Mouse (Mus musculus): ENCODE results near the gene Selenoi.
A peak's percentile ranks its signal among the peaks of the same experiment; 100 is the strongest.
"Not testable (repeated sequence)": the region's sequence is repeated elsewhere in the genome, so short reads cannot be mapped to it uniquely, and the experiment has no call there.

The Selenoi gene

DNA sequence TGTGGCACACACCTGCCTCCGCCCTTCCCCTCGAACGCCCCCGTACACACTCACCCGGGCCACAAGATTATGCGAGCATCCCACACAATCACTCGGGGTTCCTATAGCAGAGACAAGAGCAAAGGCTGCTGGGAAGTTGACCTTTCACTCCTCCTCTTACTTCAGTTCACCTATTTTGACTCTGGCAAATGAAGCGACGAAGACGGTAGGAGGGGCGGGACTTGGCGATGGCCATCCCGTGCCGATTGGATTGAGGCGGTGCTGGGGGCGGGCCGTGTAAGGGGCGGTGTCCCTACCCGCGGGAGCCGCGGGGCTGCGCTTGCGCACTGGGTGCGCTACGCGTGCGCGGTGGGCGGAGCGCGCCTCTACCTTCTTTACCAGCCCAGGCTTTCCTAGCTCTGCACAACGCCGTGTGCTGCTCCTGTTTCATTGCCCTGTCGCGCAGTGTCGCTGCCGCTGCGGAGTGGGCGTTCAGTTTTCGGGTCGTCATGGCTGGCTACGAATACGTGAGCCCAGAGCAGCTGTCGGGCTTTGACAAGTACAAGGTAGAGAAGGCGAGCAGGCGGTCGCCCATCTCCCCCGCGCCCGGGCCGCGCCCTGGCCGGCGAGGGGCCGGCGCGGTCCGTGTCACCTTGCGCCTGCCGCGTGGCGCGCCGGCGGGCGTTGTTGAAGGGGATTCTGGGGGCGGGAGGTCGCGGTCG, at the start of gene Selenoi:
Gene Selenoi, plus strand, starts transcription at position 311 of the 701 bp plus-strand sequence.
- peak; percentile 98 for DNase-seq (ENCODE audit: low read depth, low spot score)

DNA sequence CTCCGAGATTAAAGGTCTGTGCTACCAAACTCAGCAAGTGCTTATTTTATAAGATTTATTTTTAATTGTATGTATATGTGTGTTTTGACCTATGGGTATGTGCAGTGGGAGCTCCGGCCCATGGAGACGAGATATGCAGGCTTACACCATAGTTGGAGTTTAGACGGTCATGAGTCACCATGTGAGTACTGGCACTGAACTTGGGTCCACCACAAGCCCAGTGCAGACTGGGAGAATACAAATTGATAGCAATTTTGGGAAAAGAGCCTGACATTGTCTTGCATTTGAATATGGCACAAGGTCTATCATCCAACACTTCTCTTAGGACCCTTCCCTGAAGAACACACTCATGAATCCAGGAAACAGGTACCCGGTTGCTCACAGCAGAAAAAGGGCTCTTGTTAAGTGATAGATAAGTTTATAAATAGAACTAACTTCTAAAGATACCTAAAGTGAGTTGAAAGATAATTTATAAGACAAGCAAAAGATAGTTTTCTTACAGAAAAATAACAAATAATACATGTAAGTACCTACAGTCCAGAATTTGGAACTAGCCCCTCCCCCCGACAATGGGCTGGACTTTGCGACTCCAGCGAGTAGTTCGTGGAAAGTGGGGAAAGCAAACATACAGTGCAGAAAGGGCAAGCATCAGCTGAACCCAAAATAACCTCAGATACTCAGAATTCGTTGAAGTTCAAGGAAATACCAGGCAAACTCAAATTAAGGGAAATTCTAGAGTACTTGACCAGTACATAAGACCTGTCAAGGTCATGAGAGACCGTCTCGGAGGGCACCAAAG, 44.5 kb upstream of the Selenoi start:
- peak; percentile 5 for DNase-seq (ENCODE audit: low read depth, low spot score)

DNA sequence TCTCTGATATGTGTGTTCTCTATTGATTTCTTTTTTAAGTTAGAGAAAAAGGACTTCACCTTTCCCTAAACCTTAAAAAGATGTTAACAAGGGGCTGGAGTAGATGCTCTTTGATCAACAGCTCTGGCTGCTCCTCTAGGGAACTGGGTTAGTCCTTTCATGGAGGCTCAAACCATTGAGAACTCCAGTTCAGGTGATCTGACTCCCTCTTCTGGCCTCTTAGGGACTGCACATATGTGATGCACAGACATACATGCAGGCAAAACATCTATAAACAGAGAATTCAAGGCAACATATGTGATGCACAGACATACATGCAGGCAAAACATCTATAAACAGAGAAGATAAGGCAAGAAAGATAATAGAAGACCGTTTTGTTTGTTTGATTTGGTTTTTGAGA, 39.9 kb upstream of the Selenoi start:
- DNase-seq (ENCODE audit: low read depth, low spot score), result peak; percentile 9

DNA sequence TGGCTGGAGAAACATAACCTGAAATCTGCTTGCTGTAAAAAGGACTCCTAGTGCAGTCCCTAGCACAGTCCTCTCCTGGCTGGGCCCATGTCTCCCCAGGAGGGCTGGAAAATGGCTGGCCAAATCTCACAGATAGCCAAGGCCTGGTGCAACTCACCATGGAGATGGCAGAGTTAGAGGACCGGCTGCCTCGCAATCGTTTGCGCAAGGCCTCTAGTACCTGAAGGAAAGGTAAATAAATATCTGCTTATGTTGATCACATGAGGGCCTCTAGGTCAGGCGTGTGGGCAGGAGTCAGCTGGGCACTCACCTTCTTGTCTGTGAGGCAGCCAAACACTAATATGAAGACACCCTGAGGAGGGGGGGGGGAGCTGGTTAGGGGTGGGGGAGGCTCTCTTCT, 37.0 kb upstream of the Selenoi start:
- DNase-seq (ENCODE audit: low read depth, low spot score), result no peak

DNA sequence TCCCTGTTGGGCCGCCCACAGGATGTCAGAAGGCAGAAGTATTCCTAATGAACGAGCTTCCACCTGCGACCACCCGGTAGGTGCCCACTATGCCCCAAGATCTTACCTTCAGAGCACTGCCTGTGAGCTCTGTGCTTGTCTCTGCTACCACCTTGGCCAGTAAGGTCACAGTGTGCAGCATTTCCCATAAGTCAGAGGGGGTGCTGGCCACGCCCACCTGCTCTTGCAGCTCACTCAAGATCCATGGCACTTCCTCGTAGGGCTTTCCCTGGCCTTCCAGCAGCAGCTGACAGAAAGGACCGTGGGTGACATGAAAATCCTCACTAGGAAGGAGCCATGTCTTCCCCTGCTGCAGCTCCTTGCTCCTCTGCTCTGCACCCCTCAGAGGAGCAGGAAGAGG, 34.1 kb upstream of the Selenoi start:
- DNase-seq (ENCODE audit: low read depth, low spot score), result no peak

DNA sequence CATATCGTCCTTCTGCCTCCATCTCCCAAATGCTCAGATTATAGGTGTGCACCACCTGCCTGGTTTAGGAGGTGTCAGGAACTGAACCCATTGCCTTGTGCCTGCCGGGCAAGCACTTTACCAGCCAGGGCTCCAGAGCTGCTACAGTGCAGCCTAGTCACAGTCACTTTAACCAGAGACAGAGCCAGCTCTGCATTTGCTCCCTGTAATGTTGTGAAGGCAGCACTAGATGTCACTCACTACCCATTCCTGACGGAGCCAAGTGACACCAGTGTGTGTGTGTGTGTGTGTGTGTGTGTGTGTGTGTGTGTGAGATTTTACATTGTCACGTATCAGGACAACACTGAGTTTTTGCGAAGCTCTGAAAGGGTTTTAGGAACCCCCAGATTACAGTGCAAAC, 30.9 kb upstream of the Selenoi start:
- DNase-seq (ENCODE audit: low read depth, low spot score), result peak; percentile 62

DNA sequence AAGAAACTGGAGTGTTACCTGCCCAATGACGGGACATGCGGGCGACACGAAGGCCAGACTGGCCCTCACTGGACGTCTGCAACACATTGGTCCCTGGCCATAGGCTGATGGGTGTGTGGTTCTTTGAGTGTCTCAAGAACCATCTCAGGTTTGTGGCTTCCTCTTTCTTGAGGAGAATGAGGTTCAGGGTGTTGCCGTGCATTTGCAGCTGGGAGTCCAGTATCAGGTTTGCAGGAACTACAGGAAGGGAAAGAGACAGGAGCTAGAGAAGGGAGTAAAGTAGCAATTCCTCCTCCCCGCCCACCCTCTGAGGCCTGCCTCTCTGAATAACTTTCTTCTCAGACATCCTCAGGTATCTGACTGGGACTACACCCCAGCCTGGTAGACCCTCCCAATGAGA, 30.2 kb upstream of the Selenoi start:
- no peak for DNase-seq (ENCODE audit: low read depth, low spot score)

DNA sequence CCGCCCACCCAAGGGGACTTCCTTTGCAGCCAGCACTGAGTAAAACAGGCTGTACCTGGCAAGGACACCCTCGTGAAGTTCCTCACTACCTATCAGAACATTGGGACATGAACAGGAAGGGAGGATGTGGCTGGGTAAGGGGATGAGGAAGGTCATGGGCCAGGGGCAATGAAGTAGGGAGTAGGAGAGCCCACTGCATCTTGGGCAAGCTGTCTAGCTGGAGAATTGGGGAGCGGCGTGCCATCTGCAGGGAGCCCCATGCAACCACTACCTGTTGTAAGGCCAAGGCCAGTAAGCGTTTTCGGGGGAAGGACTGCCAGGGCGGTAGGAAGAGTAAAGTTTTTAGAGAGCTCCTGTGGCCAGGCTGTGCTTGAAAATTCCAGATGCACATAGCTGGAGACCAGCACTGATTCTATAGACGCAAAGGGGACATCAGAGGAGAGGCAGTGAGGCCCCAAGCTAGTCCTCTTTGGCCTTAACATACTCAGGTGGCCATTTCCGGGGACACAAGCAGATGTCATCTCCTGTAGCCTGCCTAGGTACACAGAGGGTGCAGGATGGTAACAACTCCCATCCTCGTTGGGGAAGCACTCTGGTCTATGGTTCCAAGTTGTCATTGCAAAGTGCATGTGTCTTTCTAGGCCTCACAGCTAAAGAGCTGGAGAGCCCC, 29.0 kb upstream of the Selenoi start:
- no peak for DNase-seq (ENCODE audit: low read depth, low spot score)

DNA sequence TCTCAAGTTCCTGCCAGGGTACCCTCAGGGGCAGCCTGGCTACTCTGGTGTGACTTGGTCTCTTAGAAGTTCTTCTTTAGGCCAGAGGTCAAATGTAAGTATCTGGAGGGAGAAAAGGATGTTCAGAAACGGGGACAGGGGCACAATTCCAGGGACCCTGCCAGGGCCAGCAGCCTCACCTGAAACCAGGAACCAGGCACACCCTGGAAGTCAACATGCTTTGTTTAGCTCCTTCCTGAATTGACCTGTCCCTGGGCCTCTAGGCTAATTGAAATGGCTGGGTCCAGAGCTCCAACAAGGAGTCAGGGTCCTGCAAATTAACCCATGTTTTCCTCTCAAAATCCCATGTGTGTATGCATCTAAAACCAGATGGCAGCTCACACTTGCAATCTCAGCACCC, 27.9 kb upstream of the Selenoi start:
- no peak for DNase-seq (ENCODE audit: low read depth, low spot score)

DNA sequence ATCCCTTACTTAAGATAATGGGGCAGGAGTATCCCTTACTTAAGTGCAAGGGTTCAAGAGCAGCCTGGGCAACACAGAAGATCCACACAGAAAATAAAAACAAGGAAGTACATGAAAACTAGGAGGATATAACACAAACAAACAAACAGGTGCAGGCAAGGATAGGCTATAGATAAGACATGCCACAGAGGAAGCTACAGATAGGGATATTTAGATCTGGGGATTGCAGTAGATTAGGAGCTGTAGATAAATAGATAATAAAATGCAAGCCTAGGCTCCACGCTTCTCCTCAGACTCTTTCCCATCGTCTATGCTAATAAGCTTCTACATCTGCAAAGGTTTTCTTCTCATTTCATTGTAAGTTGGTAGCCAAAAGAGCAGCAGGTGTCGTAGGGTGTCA, 27.3 kb upstream of the Selenoi start:
- DNase-seq (ENCODE audit: low read depth, low spot score), result no peak

DNA sequence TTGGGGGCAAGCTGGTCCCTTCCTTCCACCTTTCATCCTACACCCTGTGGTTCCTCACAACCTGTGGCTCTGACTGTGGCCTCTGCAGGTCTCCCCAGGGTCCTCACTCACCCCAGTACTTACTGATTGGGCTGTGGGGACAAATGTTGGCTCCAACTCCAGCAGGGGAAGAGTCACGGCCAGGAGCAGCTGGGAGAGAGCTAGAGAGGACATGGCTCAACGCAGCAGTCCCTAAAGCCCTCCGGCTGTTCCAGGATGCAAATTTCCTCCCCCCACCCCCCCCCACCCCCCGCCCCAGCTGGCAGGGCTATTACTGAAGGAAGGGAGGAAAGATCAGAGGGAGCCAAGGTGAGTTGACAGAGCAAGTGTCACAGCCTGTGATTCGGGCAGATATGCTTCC, 26.9 kb upstream of the Selenoi start, which contains the start of gene Adgrf3:
Gene Adgrf3, minus strand, starts transcription at position 230 of the 400 bp plus-strand sequence.
- no peak for DNase-seq (ENCODE audit: low read depth, low spot score)

DNA sequence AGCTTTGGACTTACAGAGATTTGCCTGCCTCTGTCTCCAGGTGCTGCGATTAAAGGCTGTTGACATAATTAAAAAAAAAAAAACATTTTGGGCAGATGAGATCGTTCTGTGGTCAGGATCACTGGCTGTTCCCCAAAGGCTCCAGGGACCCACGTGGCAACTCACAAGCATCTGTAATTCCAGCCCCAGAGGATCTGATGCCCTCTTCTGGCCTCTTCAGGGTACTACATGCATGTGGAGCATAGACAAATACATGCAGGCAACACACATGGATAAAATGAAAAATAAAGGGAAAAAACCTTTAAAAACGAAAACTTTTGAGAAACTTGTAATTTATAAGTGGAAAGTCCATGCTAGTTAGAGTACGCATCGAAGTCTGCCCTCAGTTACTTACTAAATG, 25.1 kb upstream of the Selenoi start:
- peak; percentile 66 for DNase-seq (ENCODE audit: low read depth, low spot score)

DNA sequence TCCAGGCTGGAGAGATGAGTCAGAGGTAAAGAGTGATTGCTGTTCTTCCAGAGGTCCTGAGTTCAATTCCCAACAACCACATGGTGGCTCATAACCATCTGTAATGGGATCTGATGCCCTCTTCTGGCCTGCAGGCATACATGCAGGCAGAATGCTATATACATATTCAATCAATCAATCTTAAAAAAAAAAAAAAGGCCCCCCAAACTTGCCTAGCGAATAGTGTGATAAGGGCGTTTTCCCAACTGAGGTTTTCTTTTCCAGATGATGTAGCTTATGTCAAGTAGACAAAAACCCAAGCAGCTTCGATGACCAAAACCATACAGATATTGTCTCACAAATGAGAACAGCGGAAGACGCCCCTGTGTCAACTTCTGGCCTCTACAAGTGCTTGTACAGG, 21.6 kb upstream of the Selenoi start:
- not testable (repeated sequence) for DNase-seq (ENCODE audit: low read depth, low spot score)

DNA sequence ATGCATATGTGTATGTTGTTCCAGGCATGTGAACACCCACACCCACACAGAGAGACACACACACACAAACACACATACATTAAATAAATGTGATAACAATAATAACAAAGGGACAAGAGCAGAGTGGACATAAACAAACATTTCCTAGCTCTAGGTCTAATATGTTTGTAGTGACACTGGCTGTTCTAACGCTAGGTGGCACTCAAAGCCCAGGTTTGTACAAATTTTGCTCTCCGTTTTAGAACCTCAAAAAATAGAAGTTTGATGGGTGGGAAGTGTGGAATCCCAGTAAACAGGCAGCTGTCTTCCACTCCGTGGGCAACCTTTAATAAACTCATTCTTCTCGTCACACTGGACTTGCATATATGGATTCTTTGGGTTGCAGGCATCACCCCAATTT, 17.5 kb upstream of the Selenoi start:
- DNase-seq (ENCODE audit: low read depth, low spot score), result peak; percentile 79

DNA sequence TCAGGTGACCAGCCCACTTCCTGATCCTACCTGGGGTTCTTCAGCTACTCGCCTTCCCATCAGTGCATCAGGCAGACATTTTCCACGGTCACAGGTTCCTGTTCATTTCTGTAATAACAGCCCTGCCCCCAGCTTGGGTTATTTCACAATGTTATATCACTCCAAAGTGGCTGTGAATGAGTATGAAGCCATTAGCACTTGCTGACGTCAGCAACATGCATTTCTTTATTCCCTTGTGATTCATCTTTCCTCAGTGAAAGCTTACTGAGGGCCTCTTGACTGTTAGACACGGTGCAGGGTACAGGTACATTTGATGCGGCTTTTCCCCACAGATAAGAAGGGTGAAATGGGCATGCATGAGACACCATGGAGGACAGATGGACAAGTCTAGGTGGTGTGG, 16.4 kb upstream of the Selenoi start:
- DNase-seq (ENCODE audit: low read depth, low spot score), result peak; percentile 21

DNA sequence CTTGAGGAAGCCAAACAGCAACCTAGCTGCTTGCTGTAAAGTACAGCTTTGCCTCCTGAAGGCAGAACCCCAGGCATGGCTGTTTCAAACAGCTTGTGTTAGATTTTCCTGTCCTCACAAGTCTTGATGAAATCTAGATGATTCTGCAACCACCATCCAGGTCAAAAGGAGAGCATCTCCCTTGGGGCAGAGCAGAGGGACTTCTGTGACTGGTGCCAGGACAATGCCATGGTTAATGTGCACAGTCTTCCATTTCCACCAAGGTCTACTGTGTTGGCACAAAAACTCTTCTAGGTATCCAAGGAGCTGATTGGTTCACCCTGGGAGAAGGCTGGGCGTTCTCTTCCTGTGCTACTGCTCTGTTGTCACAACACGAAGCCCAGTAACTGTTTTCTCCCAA, 12.7 kb upstream of the Selenoi start:
- DNase-seq (ENCODE audit: low read depth, low spot score), result no peak

DNA sequence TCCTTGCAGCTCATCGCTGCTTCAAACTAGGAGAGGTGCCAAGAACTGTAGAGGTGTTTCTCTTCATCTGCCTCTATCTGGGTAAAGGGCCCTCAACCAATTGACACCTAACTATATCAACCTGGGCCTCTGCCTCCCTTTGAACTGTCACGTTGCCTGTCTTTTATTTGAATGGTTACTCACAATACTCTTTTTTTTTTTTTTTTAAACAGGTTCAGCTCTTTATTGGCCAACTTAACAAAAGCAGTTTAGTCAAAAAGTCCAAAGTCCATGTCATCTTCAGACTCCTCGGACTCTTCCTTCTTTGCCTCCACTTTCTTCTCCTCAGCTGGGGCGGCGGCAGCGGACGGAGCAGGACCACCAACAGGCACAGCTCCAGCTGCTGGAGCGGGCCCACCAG, 11.7 kb upstream of the Selenoi start:
- DNase-seq (ENCODE audit: low read depth, low spot score), result no peak

DNA sequence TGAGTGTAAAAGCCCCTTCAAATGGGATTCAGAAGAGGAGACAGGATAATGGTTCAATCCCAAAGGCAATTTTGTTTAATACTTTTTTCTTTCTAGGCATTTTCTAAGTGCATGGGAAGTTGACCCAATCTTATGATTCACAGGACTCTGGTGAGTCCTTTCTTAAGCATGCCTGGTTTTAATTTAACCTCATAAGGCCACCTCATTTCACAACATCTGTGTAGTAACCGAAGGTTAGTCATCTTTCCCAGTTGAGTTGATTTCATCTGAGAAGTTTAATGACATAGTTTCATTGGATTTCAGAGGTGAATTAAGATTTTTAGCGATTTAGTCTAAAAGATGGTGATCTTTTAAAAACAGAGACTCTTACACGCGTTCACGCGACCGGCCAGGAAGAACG, 9.7 kb upstream of the Selenoi start:
- DNase-seq (ENCODE audit: low read depth, low spot score), result peak; percentile 67

DNA sequence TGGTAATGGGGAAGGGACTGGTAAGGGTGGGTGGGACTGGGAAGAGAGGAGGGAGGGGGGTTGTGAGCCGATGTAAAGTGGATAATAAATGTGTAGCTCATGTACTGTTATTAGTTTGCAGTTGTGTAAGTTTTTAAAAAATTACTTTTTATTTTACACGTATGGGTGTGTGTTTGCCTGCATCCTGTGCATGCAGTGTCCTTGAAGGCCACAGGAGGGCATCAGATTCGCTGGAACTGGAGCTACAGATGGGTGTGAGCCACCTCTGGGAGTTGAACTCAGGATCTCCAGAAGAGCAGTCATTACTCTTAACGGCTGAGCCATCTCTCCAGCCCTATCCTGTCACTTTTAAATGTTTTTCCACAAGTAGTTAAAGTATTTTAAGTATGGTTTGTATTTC, 1.5 kb upstream of the Selenoi start:
- DNase-seq (ENCODE audit: low read depth, low spot score), result peak; percentile 62

DNA sequence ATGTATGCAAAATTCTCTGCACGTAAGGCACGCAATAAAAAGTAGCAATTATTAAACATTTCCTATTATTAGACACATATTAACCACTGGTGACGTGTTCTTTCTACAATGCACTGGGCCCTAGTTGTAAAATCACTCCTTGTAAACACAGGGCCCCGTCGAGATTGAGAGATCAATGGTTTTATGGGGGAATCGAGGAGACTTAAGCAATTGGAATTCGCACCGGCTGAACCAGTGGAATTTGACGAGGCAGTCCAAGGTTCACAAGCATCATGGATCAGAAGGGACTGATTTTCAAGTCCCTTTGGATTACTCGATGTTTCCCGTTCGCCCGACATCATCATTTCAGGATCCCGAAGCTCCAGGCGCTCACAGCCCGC, 500 bp upstream of the Selenoi start:
- DNase-seq (ENCODE audit: low read depth, low spot score), result no peak

DNA sequence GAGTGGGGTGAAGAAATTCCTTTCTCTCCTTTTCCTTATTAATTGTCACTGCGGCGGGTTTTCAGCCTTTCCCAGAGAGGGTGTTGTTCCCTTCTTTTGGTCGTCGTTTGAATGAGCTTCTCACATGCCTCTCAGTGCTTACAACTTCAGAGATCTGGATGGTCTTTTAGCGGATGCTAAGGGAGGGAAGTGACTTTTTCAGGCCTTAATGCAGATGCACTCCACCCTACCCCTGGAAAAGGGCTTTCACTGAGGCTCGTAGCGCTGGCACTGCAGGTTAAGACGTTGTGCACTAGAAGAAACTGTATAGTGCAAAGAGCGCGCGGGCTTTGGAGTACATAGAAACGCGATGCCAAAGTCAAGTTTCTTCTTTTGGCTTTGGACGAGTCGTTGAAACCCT, 661 bp downstream of the Selenoi start:
- peak; percentile 47 for DNase-seq (ENCODE audit: low read depth, low spot score)

DNA sequence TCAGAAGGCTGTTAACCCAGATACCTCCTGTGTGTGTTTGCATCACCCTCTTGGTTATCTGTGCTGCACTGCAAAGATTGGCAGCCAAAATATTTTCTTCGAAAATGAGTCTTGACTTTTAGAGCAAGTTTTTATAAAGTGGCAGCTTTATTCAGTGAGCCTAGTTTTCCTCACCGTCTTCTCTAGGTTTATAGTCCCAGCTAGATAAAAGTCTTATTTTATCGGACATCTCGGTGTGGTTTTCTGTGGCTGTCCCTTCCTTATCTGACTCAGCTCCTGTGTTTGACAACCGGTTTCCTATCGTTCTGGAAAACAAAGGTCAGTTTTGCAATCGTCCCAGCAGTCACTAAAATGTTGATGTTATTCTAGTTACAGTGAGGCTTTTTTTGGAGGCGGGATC, 1.6 kb downstream of the Selenoi start:
- DNase-seq (ENCODE audit: low read depth, low spot score), result no peak
